Mouse (Mus musculus) heart, embryonic 12.5 days (tissue): ENCODE measurements around the gene Slc2a10. TPM values are rescaled to one million over a fixed set of nuclear protein-coding genes. Genes with fewer than 3 reads are reported as not detected.

Source experiments
- ATAC-seq: fragments of 200-750 bp; cut with Nextera tagmentation; 2 replicates; pipeline ENCODE4 v1.8.0; 2017; ENCODE audit warnings: moderate TSS enrichment, moderate library complexity; ENCODE audit not compliant: insufficient number of reproducible peaks, low FRiP score
- H3K27ac ChIP-seq: fragments of 300-500 bp; sonication (generic); 2 replicates; pipeline ENCODE4 v1.5.1; 2016; ENCODE audit warnings: mild to moderate bottlenecking, moderate library complexity; ENCODE audit not compliant: poor library complexity, severe bottlenecking
- H3K27me3 ChIP-seq: fragments of 300-500 bp; sonication (generic); replicated peaks from 2 replicates; pipeline ENCODE4 v1.6.1; 2016; ENCODE audit warnings: mild to moderate bottlenecking, moderate library complexity
- H3K36me3 ChIP-seq: fragments of 300-500 bp; sonication (generic); 2 replicates; pipeline ENCODE4 v1.6.1; 2016; ENCODE audit warnings: mild to moderate bottlenecking, moderate library complexity
- H3K4me1 ChIP-seq: fragments of 300-500 bp; sonication (generic); replicated peaks from 2 replicates; pipeline ENCODE4 v1.6.1; 2016; ENCODE audit warnings: mild to moderate bottlenecking
- H3K4me2 ChIP-seq: fragments of 300-500 bp; sonication (generic); 2 replicates; pipeline ENCODE4 v1.6.1; 2016; ENCODE audit warnings: mild to moderate bottlenecking, moderate library complexity
- H3K4me3 ChIP-seq: fragments of 300-500 bp; sonication (generic); 2 replicates; pipeline ENCODE4 v1.5.1; 2016; ENCODE audit warnings: mild to moderate bottlenecking
- H3K9ac ChIP-seq: fragments of 300-500 bp; sonication (generic); 2 replicates; pipeline ENCODE4 v1.6.1; 2016; ENCODE audit warnings: mild to moderate bottlenecking, moderate library complexity
- H3K9me3 ChIP-seq: fragments of 300-500 bp; sonication (generic); replicated peaks from 2 replicates; pipeline ENCODE4 v1.6.1; 2016; ENCODE audit warnings: mild to moderate bottlenecking, moderate library complexity
- WGBS: fragments of 180-500 bp; shearing (Covaris S2); methylation state at CpG from one replicate; pipeline ENCODE4 v1.1.7; 2016; 5-methylcytosine and 5-hydroxymethylcytosine counted together
- polyA plus RNA-seq: library from polyadenylated mRNA; unstranded; fragments of >200 nt; fragmentation: Nextera tagmentation; extraction: Ambion mirVana; gene quantifications from 2 replicates; pipeline ENCODE4 v1.2.1, GENCODE M21; 2016

Gene Slc2a10
- polyA plus RNA-seq, 1 experiment from 2014 or later, result 5.7 TPM

DNA sequence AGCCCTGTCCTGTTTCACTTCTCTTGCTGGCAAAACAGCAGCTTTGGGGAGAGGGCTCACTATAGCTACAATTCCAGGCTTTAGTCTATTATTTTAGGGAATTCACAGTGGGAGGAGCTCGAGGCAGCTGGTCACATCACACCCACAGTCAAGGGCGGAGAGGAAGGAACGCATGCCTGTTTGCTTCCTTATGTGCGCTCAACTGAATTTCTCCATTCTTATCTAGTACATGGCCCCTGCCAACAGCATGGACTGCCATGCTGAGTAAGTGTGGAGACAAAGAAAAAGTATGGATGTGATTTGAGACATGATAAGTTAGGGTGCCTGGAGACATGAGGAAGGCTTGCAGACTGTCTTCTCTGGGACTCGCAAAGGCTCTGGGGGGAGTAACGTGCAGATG, 19.4 kb upstream of the Slc2a10 start:
- Histone ChIP-seq H3K27me3 (peaks cover 9% of the 10 kb centered on the region; the same call in 1 of the 2 replicates), H3K4me1 (peaks cover 13% of the 10 kb centered on the region), H3K36me3 (peaks cover 12% of the 10 kb centered on the region), H3K4me3 (no peak overlapping the region), H3K9me3 (no peaks in the 10 kb centered on the region), H3K27ac (no peak overlapping the region), H3K9ac (no peak overlapping the region), H3K4me2 (no peak overlapping the region)
- ATAC-seq, result no peak
- WGBS, result 47% methylated on average over 6 of the region's 6 CpGs

DNA sequence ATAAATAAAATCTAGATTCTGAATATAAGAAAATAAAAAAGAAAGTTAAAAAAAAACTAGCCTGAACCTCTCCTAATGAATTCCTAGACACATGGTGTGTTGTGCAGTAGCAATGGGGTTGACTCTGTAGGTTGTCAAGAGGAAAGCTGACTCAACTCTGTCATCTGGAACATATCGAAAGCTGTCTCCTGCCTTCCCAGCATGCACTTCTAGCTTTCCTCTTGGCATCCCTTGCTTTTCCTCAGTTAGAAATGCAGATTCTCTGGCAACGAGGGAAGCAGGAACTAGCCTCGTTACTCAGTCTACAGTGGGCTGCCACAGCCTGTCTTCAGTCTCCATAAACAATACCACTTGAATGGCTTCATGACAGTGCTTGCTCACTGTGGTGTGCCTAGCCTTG, 17.8 kb upstream of the Slc2a10 start:
- no peak overlapping the region for H3K27ac ChIP-seq
- no peak for ATAC-seq
- no peak overlapping the region for H3K9ac ChIP-seq
- no peak overlapping the region for H3K4me3 ChIP-seq
- no peaks in the 10 kb centered on the region for H3K9me3 ChIP-seq
- peaks cover 29% of the 10 kb centered on the region for H3K36me3 ChIP-seq
- H3K4me1 ChIP-seq, result peaks cover 13% of the 10 kb centered on the region
- no peak overlapping the region for H3K4me2 ChIP-seq
- WGBS, result 70% methylated on average over 3 of the region's 3 CpGs
- H3K27me3 ChIP-seq, result peaks cover 6% of the 10 kb centered on the region; the same call in 1 of the 2 replicates

DNA sequence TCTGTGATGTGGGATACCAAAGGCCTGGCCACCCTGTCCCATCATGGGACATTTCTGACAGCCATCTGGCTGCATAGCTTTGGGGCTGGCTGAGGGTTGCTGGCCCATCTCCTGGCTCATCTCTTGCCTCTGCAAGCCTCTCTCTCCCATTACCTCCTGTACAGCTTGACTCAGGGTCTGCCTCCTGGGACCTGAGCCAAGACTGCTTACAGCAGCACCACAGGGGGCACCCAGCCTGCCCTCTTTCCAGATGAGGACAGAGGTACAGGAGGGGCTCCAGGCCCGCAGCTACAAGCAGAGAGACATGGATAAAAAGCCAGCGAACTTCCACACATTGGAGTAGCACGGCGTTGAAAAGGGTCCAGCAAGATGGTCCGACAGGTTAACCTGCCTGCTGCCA, 17.2 kb upstream of the Slc2a10 start:
- Histone ChIP-seq H3K4me1 (peaks cover 13% of the 10 kb centered on the region), H3K9me3 (no peaks in the 10 kb centered on the region), H3K9ac (no peak overlapping the region), H3K4me2 (no peak overlapping the region), H3K36me3 (peaks cover 30% of the 10 kb centered on the region), H3K27me3 (peaks cover 4% of the 10 kb centered on the region; the same call in 1 of the 2 replicates), H3K27ac (no peak overlapping the region), H3K4me3 (no peak overlapping the region)
- WGBS, result 79% methylated on average over 5 of the region's 5 CpGs
- no peak for ATAC-seq

DNA sequence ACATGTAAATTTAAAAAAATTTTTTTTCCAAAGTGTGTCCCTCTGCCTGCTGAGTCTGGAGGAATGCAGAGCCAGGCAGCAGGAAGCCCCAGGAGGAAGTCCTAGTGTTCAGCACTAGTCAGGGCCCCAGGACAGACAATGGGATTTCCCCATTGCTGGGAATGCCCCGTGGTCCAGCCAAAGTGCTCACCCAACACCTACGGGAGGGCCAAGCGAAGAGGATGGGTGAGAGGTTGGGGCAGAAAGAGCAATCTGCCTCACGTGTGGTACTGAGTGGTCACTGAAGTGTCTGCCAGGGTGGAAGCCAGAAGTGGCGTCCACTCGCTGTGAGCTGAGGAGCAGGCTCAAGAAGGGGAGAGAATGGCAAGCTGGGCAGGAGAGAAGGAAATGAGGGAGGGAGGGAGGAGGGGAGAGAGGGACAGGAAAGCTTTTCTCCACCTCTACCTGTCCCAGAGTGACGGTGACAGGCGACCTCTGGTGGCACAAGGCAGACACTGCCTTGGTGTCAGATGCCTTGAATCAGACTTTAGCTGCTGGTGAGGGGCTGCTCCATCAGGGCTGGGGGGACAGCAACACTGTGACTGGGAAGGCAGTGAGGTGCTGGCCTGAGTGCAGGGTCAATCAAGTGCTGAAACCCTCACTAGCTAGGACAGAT, 16.6 kb upstream of the Slc2a10 start:
- Histone ChIP-seq H3K27ac (no peak overlapping the region), H3K36me3 (peaks cover 30% of the 10 kb centered on the region), H3K4me1 (peaks cover 15% of the 10 kb centered on the region), H3K9me3 (no peaks in the 10 kb centered on the region), H3K4me2 (no peak overlapping the region), H3K9ac (no peak overlapping the region), H3K4me3 (no peak overlapping the region), H3K27me3 (peaks cover 3% of the 10 kb centered on the region; the same call in 1 of the 2 replicates)
- ATAC-seq, result 0 out of 2 replicates have a peak, but pooled peaks have one; percentile 31
- WGBS, result 22% methylated on average over 8 of the region's 8 CpGs

DNA sequence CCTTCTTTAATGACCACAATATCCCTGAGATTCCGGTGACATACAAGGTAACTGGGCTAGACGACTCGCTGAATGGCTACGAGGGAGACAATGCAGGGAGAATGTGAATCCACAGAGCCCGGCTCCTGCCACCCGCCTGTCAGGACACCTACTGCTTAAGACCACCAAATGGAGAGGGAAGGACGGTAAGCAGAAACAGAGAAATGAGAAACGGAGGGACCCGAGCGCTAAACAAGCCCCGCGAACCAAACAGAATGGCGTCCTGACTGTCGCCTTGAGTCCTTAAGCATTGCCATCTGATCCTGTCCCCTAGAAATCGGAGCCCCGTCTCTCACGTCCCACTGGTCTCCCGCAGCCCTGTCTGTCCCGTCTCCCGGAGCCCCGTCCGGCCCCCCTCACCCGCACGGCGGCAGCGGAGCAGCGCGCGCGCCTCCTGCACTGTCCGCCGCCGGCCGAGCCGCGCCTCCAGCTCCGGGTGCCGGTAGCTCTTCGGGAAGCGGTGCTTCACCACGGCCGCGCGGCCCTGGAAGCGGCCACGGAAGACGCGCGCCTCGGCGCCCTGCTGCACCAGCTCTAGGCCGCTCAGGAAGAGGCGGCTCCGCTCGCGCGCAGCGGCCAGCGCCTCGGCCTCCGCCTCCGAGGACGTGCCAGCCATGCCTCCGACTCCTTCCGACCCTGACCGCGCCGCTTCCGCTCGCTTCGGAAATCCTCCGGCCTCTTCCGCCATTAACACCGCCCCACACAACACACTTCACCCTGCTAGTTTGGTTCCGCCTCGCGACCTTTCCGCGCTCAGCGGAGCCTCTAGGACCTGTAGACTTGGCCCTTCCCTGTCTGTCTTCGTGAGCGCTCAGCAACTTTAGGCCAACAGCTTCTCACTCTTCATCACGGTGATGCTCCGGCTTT, 10.7 kb upstream of the Slc2a10 start, which contains the start of gene Trp53rka:
TSS of gene Trp53rka (minus strand) at position 677 of the 906 bp plus-strand sequence.
- H3K4me3 ChIP-seq, result peak within 1 kb of the TSS; percentile 85
- peaks cover 10% of the 10 kb centered on the region for H3K4me1 ChIP-seq
- WGBS, result under 1% methylated on average over 82 of the region's 84 CpGs
- H3K36me3 ChIP-seq, result peaks cover 30% of the 10 kb centered on the region
- H3K27ac ChIP-seq, result peak within 1 kb of the TSS; percentile 78
- ATAC-seq, result peak; percentile 89
- H3K9me3 ChIP-seq, result no peaks in the 10 kb centered on the region
- H3K4me2 ChIP-seq, result peak within 1 kb of the TSS; percentile 87
- H3K27me3 ChIP-seq, result 0 out of 2 replicates have a peak, but pooled peaks cover 5% of the 10 kb centered on the region
- H3K9ac ChIP-seq, result peak within 1 kb of the TSS; percentile 93

DNA sequence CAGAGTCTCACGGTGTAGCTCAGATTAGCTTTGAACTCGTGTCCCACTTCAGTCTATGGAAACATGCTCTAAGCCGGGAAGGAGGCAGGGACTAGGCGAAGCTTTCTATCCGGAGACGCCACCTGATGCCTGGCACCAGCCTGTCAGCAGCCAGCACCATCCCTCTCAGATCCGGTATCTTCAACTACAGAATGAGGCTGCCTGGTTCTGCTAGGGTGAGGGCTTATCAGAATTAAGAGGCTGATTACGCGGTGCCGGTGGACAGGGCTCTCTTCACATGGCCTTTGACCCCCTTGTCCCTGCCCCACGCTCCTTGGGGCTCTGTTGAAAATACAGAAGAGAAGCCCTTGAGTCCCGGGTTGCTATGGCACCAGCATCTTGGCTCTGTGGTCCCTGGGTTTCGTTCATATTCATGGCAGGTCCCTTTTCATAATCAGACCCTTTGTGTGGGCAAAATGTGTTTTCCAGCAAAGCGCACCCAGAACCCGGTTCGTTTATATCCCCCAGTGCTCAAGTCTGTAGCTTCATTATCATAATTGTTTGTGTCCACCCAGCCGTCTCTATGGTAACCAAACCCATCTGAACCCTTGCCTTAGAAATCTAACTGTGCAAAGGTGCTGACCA, 9.9 kb upstream of the Slc2a10 start:
- WGBS, result 20% methylated on average over 17 of the region's 17 CpGs
- Histone ChIP-seq H3K27me3 (0 out of 2 replicates have a peak, but pooled peaks cover 5% of the 10 kb centered on the region), H3K4me3 (peak overlapping the region; percentile 85), H3K4me2 (peak overlapping the region; percentile 87), H3K4me1 (peaks cover 10% of the 10 kb centered on the region), H3K27ac (no peak overlapping the region), H3K36me3 (peaks cover 22% of the 10 kb centered on the region), H3K9me3 (no peaks in the 10 kb centered on the region), H3K9ac (peak overlapping the region; percentile 93)
- ATAC-seq, result peak; percentile 27; the same call in 1 of the 2 replicates

DNA sequence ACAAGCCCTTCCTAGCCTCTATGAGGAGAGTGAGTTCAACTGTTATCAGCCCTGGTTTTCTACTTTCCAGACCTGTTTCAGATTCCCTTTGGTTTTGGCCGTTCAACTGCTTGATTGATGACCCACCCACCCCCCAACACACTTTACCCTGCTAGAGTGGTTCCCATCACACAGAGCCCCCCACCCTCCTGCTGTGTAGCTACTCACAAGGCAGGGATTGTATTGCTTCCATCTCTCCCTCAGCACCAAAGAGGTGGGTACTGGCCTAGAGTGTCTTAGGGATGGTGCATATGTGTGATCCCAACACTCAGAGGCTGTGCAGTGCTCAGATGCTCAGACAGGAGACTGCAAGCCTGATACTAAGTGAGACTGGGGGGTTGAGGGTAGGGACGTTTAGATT, 9.1 kb upstream of the Slc2a10 start:
- H3K36me3 ChIP-seq, result peaks cover 14% of the 10 kb centered on the region
- H3K4me1 ChIP-seq, result peaks cover 10% of the 10 kb centered on the region
- H3K27ac ChIP-seq, result no peak overlapping the region
- ATAC-seq, result no peak
- no peak overlapping the region for H3K4me2 ChIP-seq
- 40% methylated on average over 2 of the region's 2 CpGs for WGBS
- 0 out of 2 replicates have a peak, but pooled peaks cover 5% of the 10 kb centered on the region for H3K27me3 ChIP-seq
- H3K9ac ChIP-seq, result no peak overlapping the region
- no peaks in the 10 kb centered on the region for H3K9me3 ChIP-seq
- no peak overlapping the region for H3K4me3 ChIP-seq

DNA sequence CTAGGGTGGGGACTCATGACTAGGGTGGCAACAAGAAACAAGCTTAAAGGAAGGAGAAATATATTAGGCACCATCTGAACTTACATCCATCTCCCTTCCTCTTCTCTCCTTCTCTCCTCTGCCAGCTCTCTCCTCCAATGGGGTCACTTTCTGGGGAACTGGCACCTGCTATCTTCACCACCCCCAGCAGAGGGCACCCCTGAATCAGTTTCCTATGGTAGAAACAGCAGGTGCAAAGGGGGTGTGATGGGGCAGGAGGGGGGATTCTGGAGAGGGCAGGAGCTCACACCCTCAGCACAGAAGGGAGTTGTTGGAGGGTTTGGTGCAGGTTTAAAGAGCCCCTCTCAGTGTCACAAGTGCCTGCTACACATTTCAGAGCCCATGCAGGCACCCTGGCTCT, 7.3 kb upstream of the Slc2a10 start:
- Histone ChIP-seq H3K4me2 (no peak overlapping the region), H3K36me3 (no peaks in the 10 kb centered on the region), H3K9me3 (no peaks in the 10 kb centered on the region), H3K4me3 (no peak overlapping the region), H3K9ac (no peak overlapping the region), H3K27ac (no peak overlapping the region), H3K27me3 (peaks cover 14% of the 10 kb centered on the region; the same call in 1 of the 2 replicates), H3K4me1 (peaks cover 10% of the 10 kb centered on the region)
- ATAC-seq, result no peak

DNA sequence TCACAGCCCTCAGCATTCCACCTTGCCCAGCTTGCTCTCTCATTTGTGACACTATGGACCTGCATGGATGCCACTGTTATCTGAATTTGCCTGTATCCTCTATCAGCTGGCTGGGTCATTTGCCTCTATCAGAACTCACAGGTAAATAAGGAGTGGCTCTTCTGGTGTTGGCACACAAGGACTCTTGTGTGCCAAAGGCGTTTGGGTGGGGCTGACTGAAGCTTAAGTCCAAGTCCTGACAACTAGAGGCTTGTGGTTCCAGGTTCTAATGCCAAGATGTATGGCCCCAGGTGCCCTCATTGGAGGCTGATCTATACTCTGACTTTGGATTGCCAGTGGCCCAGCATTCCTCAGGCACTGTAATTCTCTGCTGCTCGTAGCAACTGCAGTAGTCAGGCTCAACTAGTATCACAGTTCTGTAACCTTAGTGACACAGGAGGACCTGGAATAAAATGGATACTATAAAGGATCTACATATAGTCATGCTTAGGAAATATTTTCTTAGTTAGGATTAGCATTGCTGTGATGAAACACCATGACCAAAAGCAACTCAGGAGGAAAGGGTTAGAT, 5.8 kb upstream of the Slc2a10 start:
- no peak for ATAC-seq
- Histone ChIP-seq H3K4me1 (0 out of 2 replicates have a peak, but pooled peaks cover 3% of the 10 kb centered on the region), H3K4me2 (no peak overlapping the region), H3K4me3 (no peak overlapping the region), H3K36me3 (no peaks in the 10 kb centered on the region), H3K9ac (no peak overlapping the region), H3K27me3 (peaks cover 14% of the 10 kb centered on the region; the same call in 1 of the 2 replicates), H3K27ac (no peak overlapping the region), H3K9me3 (no peaks in the 10 kb centered on the region)
- 65% methylated on average over 2 of the region's 2 CpGs for WGBS

DNA sequence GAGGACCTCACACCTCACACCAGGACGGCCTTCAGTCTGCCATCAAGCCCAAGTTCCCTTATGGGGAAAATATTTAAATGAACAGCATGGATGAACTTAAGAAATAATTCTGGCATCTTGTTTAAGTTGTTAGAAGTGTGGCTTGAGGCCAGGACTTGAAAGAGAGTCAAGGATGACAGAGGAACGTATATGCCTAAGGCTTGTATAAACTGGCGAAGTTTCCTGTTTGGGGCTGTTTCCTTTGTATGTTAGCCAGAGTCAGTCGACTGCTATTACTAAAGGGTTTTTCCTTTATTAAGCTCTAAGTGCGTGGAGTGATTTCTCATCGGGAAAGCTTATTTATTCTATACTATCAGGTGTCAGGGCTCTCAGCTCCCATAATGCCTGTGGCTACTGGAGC, 4.8 kb upstream of the Slc2a10 start:
- H3K9me3 ChIP-seq, result no peaks in the 10 kb centered on the region
- H3K27ac ChIP-seq, result no peak overlapping the region
- peaks cover 10% of the 10 kb centered on the region for H3K4me1 ChIP-seq
- no peak overlapping the region for H3K4me2 ChIP-seq
- H3K9ac ChIP-seq, result no peak overlapping the region
- 56% methylated on average over 6 of the region's 6 CpGs for WGBS
- ATAC-seq, result no peak
- no peak overlapping the region for H3K4me3 ChIP-seq
- no peaks in the 10 kb centered on the region for H3K36me3 ChIP-seq
- peaks cover 14% of the 10 kb centered on the region; the same call in 1 of the 2 replicates for H3K27me3 ChIP-seq
